Comparison of ENCODE assay signal across 8 mouse cellular contexts in the genomic region with DNA sequence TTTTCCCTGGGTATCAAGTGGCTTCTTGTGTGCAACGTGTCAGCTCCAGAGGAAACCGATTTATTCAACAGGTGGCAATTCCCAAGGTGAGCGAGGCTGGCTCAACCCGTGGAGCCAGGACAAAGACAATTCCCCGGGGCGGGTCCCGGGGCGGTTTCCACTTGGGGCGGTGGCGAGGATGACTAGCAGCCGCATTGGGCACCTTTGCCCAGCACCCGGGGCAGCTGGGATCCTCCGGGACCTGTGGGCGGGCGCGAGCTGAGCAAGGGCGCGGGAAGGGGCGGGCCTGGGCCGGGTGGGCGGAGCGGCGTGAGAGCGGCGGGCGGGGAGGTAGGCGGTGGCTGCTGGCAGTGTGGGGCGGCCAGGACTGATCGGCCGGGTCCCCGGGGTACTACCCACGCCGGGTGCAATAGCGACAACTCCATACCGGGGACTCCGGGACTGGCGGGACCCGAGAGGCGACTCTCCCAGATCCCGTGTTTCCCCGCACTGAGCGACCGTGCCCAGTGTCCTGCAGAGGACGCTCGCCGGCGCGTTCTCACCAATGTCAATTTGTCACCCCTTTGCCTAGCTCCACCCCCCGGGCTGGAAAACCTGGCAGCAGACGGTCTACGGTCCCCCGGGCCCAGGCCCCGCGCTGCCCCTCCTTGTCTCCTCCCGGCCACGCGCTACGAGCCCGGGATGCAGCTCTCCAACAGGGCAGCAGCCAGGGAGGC. TPM values are rescaled to one million over a fixed set of nuclear protein-coding genes. Genes with fewer than 3 reads are reported as not detected.
A peak's percentile ranks its signal among the peaks of the same experiment; 100 is the strongest.
DNase-seq lines count a peak whose midpoint lies in the region; ATAC-seq and TF ChIP-seq lines count a peak whose summit lies in the region.

No protein-coding gene starts in this region.

- no peaks in the 10 kb centered on the region for H3K36me3 ChIP-seq in embryonic facial prominence, embryonic 15.5 days
- H3K36me3 ChIP-seq in heart, embryonic 10.5 days: no peaks in the 10 kb centered on the region
- H3K36me3 ChIP-seq in kidney, embryonic 15.5 days: no peaks in the 10 kb centered on the region
- H3K36me3 ChIP-seq in liver, adult 2 months (ENCODE audit: control insufficient read depth, insufficient read depth, low read length): no peaks in the 10 kb centered on the region

- peaks cover under 1% of the 10 kb centered on the region; the same call in 1 of the 2 replicates for H3K79me2 ChIP-seq in liver, adult 2 months (ENCODE audit: control insufficient read depth, insufficient read depth, low read length)

- H3K27ac ChIP-seq in bone marrow macrophage, adult 2 months (ENCODE audit: insufficient read depth, low read depth, low read length): peak overlapping the region; percentile 86
- peak overlapping the region; percentile 88 for H3K27ac ChIP-seq in embryonic facial prominence, embryonic 15.5 days (replicated peaks)
- peak overlapping the region; percentile 95 for H3K27ac ChIP-seq in heart, embryonic 10.5 days
- peak overlapping the region; percentile 94 for H3K27ac ChIP-seq in kidney, embryonic 15.5 days
- H3K27ac ChIP-seq in liver, adult 2 months (replicated peaks; ENCODE audit: insufficient read depth, low read depth, low read length): peak overlapping the region; percentile 99

- H3K9me3 ChIP-seq in embryonic facial prominence, embryonic 15.5 days (replicated peaks): no peaks in the 10 kb centered on the region
- H3K9me3 ChIP-seq in heart, embryonic 10.5 days: no peaks in the 10 kb centered on the region
- no peaks in the 10 kb centered on the region for H3K9me3 ChIP-seq in kidney, embryonic 15.5 days (replicated peaks)

- H3K9ac ChIP-seq in embryonic facial prominence, embryonic 15.5 days: peak overlapping the region; percentile 69
- peak overlapping the region; percentile 69 for H3K9ac ChIP-seq in kidney, embryonic 15.5 days
- peak overlapping the region; percentile 98 for H3K9ac ChIP-seq in liver, adult 2 months (ENCODE audit: low read depth, low read length)

- H3K27me3 ChIP-seq in embryonic facial prominence, embryonic 15.5 days: no peaks in the 10 kb centered on the region
- H3K27me3 ChIP-seq in heart, embryonic 10.5 days (ENCODE audit: insufficient read depth, poor library complexity, severe bottlenecking): no peaks in the 10 kb centered on the region
- H3K27me3 ChIP-seq in kidney, embryonic 15.5 days: no peaks in the 10 kb centered on the region
- no peaks in the 10 kb centered on the region for H3K27me3 ChIP-seq in liver, adult 2 months (ENCODE audit: control insufficient read depth, insufficient read depth, low read length)

- peak; percentile 93 for ATAC-seq in embryonic facial prominence, embryonic 15.5 days (ENCODE audit: insufficient number of reproducible peaks, low FRiP score, low TSS enrichment, low read depth)
- peak; percentile 96 for ATAC-seq in kidney, embryonic 15.5 days (replicated peaks; ENCODE audit: low FRiP score)
- ATAC-seq in monocyte, adult 5-6 weeks (replicated peaks; ENCODE audit: insufficient number of reproducible peaks, low FRiP score, low TSS enrichment, poor library complexity, severe bottlenecking): peak; percentile 69

- H3K4me2 ChIP-seq in embryonic facial prominence, embryonic 15.5 days (replicated peaks): peak overlapping the region; percentile 95
- H3K4me2 ChIP-seq in kidney, embryonic 15.5 days: peak overlapping the region; percentile 93

- WGBS in embryonic facial prominence, embryonic 15.5 days: under 1% methylated on average over 59 of the region's 59 CpGs
- WGBS in heart, embryonic 10.5 days: under 1% methylated on average over 58 of the region's 59 CpGs
- WGBS in kidney, embryonic 15.5 days: under 1% methylated on average over 59 of the region's 59 CpGs
- under 1% methylated on average over 57 of the region's 59 CpGs for WGBS in liver, adult 2 months

- TF ChIP-seq POLR2A in bone marrow macrophage, adult 2 months (IDR thresholded peaks at IDR 0.05; ENCODE audit: borderline replicate concordance, low read depth, low read length): 0 out of 2 replicates have a peak, but pooled peaks have one; percentile 0
- peak; percentile 77 for TF ChIP-seq POLR2A in liver, adult 2 months (IDR thresholded peaks at IDR 0.05; ENCODE audit: extremely low read depth, insufficient read depth, low read length)

- TF ChIP-seq CTCF in bone marrow macrophage, adult 2 months (IDR thresholded peaks at IDR 0.05; ENCODE audit: low read depth, low read length): peak; percentile 53
- TF ChIP-seq CTCF in liver, adult 2 months (IDR thresholded peaks at IDR 0.05; ENCODE audit: low read depth, low read length): peak; percentile 36

- peaks cover 7% of the 10 kb centered on the region for H3K4me1 ChIP-seq in bone marrow macrophage, adult 2 months (ENCODE audit: control insufficient read depth, insufficient read depth, low read length)
- peaks cover 16% of the 10 kb centered on the region for H3K4me1 ChIP-seq in embryonic facial prominence, embryonic 15.5 days
- H3K4me1 ChIP-seq in heart, embryonic 10.5 days: peaks cover 37% of the 10 kb centered on the region
- peaks cover 36% of the 10 kb centered on the region for H3K4me1 ChIP-seq in kidney, embryonic 15.5 days
- peaks cover 24% of the 10 kb centered on the region for H3K4me1 ChIP-seq in liver, adult 2 months (ENCODE audit: control insufficient read depth, insufficient read depth, low read length)

- peak; percentile 89 for DNase-seq in A20 (ENCODE audit: low read depth, low spot score)
- DNase-seq in heart, embryonic 10.5 days (ENCODE audit: low spot score): peak; percentile 95
- DNase-seq in liver, adult 2 months (ENCODE audit: extremely low read depth, low read depth, low spot score): peak; percentile 83
- DNase-seq in spleen, postnatal 4 days (ENCODE audit: low spot score in 2 of 2): peak; percentile 93 to 97

- H3K4me3 ChIP-seq in bone marrow macrophage, adult 2 months (ENCODE audit: insufficient read depth, low read length): peak overlapping the region; percentile 80
- peak overlapping the region; percentile 74 for H3K4me3 ChIP-seq in embryonic facial prominence, embryonic 15.5 days (replicated peaks)
- peak overlapping the region; percentile 84 for H3K4me3 ChIP-seq in heart, embryonic 10.5 days
- peak overlapping the region; percentile 73 for H3K4me3 ChIP-seq in kidney, embryonic 15.5 days (replicated peaks)
- peak overlapping the region; percentile 73 for H3K4me3 ChIP-seq in liver, adult 2 months (ENCODE audit: insufficient read depth, low read depth, low read length)

RNA-seq across cellular contexts. Expression of gene Parp16, which starts 19.8 kb away (rescaled TPM):
- polyA plus RNA-seq in bone marrow macrophage, adult 2 months (2012; ENCODE audit: insufficient read depth, insufficient read length, missing spikeins): 2.9 TPM in 2 replicates
- 7.5 and 8.9 TPM in 2 replicates for polyA plus RNA-seq in embryonic facial prominence, embryonic 15.5 days (2015; fragmentation: Nextera tagmentation; extraction: Ambion mirVana)
- polyA plus RNA-seq in heart, embryonic 10.5 days (2016; fragmentation: Nextera tagmentation; extraction: Ambion mirVana): 4.8 and 5.8 TPM in 2 replicates
- polyA plus RNA-seq in kidney, embryonic 15.5 days (2015; fragmentation: Nextera tagmentation; extraction: Ambion mirVana): 7.9 and 8.1 TPM in 2 replicates
- 11.3 and 12.6 TPM in 2 replicates for total RNA-seq in liver, adult 2 months (2014; rRNA removed)
- 11.4 and 13.6 TPM in 2 replicates for polyA plus RNA-seq in liver, adult 2 months (2012; rRNA removed)
- 1.9 to 3.1 TPM (median 2.3 TPM) in 3 replicates for total RNA-seq in monocyte, adult 5-6 weeks (2017)

RNA-seq across cellular contexts. Expression of gene Cilp, which starts 50.0 kb away (rescaled TPM):
- not detected in 2 replicates for polyA plus RNA-seq in bone marrow macrophage, adult 2 months (2012; ENCODE audit: insufficient read depth, insufficient read length, missing spikeins)
- polyA plus RNA-seq in embryonic facial prominence, embryonic 15.5 days (2015; fragmentation: Nextera tagmentation; extraction: Ambion mirVana): 2.6 and 3.5 TPM in 2 replicates
- polyA plus RNA-seq in heart, embryonic 10.5 days (2016; fragmentation: Nextera tagmentation; extraction: Ambion mirVana): not detected in 2 replicates
- polyA plus RNA-seq in kidney, embryonic 15.5 days (2015; fragmentation: Nextera tagmentation; extraction: Ambion mirVana): 0.66 and 1.1 TPM in 2 replicates
- 0.18 and 0.20 TPM in 2 replicates for total RNA-seq in liver, adult 2 months (2014; rRNA removed)
- polyA plus RNA-seq in liver, adult 2 months (2012; rRNA removed): 0.12 and 0.15 TPM in 2 replicates
- total RNA-seq in monocyte, adult 5-6 weeks (2017): not detected in 3 replicates

Comparison
In these comparisons a context has a peak if more than half of its experiments do, and no peak if none do; other contexts are left out.
1. Peak in every context shown above with its lines: DNase-seq, ATAC-seq, H3K4me3 ChIP-seq and H3K27ac ChIP-seq.